Mouse (Mus musculus): ENCODE measurements around the gene Psmb11. TPM values are rescaled to one million over a fixed set of nuclear protein-coding genes. Genes with fewer than 3 reads are reported as not detected.

Gene Psmb11
- total and polyA plus RNA-seq, 2 experiments from 2014 or later = 0.04 TPM; not detected in 1

DNA sequence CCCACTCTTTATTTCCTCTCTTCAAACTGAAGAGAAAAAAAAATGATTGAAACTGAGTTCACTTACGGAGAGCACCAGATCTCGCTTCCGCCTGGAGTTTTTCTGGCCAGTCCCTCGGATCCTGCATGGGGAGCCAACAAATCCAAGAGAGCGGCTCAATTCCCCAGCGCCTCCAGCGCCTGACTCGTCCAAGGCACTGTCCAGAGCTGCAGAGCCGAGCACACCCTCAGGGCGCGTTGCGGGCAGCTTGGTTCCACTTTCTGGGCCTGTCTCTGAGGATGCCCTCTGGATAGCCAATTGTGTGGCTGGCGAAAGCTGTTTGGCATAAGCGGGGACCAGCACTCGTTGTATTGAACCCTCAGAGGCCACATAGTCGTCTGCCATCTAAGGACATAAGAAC is 30.2 kb upstream of the Psmb11 start:
- no peak for TF ChIP-seq CTCF (IDR thresholded peaks at IDR 0.05; ENCODE audit: low read depth)
- Histone ChIP-seq H3K27me3 (ENCODE audit: insufficient read depth, low read length) (no peaks in the 10 kb centered on the region), H3K27ac (ENCODE audit: low read depth, low read length) (no peak overlapping the region), H3K4me1 (ENCODE audit: insufficient read depth) (no peaks in the 10 kb centered on the region), H3K9ac (no peak overlapping the region), H3K36me3 (ENCODE audit: insufficient read depth) (peaks cover 4% of the 10 kb centered on the region; the same call in 1 of the 2 replicates), H3K4me3 (ENCODE audit: low read depth, low read length) (no peak overlapping the region), H3K4me2 (ENCODE audit: low read depth) (no peak overlapping the region), H3K9me3 (ENCODE audit: low read length) (no peaks in the 10 kb centered on the region)
- no peak for DNase-seq
- WGBS = 90% methylated on average over 16 of the region's 16 CpGs
- no peak for ATAC-seq

DNA sequence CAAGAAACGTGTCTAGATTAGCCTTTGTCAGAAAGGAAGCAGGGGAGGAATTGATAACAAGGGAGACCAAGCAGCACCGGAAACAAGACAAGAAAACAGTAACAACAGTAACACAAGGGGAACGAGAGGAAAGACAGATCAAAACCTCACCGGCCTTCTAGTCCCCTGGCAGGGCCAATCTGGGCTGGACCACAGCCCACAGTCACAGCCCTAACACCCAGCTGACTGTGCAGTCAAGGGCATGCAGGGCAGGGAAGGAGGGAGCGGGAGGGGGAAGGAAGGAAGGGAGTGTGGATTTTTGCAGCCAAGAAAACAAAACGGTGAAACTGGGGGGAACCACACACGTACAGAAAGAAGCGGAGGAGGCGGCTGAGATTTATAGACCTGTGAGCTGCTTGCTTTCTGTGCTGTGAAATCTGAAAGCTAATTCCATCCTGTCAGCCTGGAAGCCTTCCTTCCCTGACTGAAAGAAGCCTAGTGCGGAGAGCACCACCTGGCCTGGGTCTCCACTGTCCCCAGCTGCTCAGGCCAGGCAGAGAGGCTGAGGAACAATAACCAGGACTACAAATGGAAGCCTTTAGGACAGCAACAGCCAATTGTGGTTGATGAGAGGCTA is 28.8 kb upstream of the Psmb11 start:
- no peak for TF ChIP-seq CTCF (IDR thresholded peaks at IDR 0.05; ENCODE audit: low read depth)
- 49% methylated on average over 10 of the region's 10 CpGs for WGBS
- Histone ChIP-seq H3K9me3 (ENCODE audit: low read length) (no peaks in the 10 kb centered on the region), H3K36me3 (ENCODE audit: insufficient read depth) (peaks cover 4% of the 10 kb centered on the region; the same call in 1 of the 2 replicates), H3K4me1 (ENCODE audit: insufficient read depth) (no peaks in the 10 kb centered on the region), H3K9ac (peak overlapping the region; percentile 22; the same call in 1 of the 2 replicates), H3K4me3 (ENCODE audit: low read depth, low read length) (no peak overlapping the region), H3K27me3 (ENCODE audit: insufficient read depth, low read length) (no peaks in the 10 kb centered on the region), H3K4me2 (ENCODE audit: low read depth) (no peak overlapping the region), H3K27ac (ENCODE audit: low read depth, low read length) (peak overlapping the region; percentile 69)
- ATAC-seq (peak; percentile 42), DNase-seq (no peak)

DNA sequence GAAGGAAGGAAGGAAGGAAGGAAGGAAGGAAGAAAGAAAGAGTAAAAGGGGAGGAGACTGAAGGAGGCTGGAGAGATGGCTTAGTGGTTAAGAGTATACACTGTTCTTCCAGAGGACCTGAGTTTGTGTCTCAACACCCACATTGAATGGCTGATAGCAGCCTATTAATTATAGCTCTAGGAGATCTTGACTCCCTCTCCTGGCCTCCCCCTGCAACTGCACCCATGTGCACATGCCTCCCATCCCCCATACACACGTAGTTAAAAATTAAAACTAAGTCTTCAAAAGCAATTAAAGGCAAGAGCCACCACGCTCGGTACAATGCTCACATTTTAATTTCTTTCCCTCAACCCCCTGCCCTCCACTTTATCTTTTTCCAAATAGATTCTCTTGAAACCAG is 27.2 kb upstream of the Psmb11 start:
- ATAC-seq (no peak; the same call in 1 of the 2 replicates), DNase-seq (no peak)
- H3K9ac ChIP-seq = no peak overlapping the region

DNA sequence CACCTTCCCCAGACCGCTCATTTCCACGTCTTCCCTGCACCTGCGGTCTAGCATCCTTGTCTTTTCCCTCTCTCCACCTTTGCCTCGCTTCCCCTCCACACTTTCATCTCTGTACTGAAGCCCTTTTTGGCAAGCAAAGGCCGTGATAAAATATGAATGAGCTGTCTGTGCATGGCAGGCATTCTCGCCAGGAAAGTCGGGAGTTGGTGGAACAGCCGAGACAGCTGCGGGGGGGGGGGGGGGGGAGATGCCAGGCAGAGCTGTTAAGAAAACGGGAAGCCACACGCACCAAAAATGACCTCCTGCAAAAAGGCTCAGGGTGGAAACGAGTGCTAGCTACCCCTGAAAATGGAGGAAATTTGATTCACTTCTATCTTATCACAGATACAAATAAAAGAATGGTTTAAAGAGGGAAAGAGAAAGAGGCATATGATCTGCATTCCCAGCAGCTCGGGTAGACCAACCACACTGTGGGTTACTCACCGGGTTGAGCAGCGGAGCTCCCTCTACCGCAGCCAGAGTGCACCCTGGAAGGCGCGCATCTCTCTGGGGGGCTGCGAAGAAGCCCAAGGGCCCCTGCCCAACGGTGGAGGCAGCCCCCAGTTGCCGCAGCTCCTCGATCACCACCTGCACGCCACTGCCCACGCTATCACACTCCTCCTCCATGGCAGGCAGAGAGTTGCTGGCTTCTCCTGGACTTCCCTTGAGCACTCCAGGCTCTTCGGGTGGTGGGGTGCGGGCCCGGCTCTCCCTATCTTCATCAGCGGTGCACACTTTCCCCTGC is 26.4 kb upstream of the Psmb11 start:
- Histone ChIP-seq H3K27me3 (ENCODE audit: insufficient read depth, low read length) (no peaks in the 10 kb centered on the region), H3K4me3 (ENCODE audit: low read depth, low read length) (no peak overlapping the region), H3K4me2 (ENCODE audit: low read depth) (peak overlapping the region; percentile 23; the same call in 1 of the 2 replicates), H3K9me3 (ENCODE audit: low read length) (no peaks in the 10 kb centered on the region), H3K27ac (ENCODE audit: low read depth, low read length) (0 out of 2 replicates have a peak overlapping the region, but pooled peaks have one; percentile 29), H3K4me1 (ENCODE audit: insufficient read depth) (no peaks in the 10 kb centered on the region), H3K36me3 (ENCODE audit: insufficient read depth) (peaks cover 4% of the 10 kb centered on the region; the same call in 1 of the 2 replicates), H3K9ac (no peak overlapping the region)
- DNase-seq = peak; percentile 47
- peak; percentile 37; the same call in 1 of the 2 replicates for ATAC-seq
- no peak for TF ChIP-seq CTCF (IDR thresholded peaks at IDR 0.05; ENCODE audit: low read depth)
- WGBS = 63% methylated on average over 27 of the region's 28 CpGs

More for the DNA sequence above, 27.2 kb upstream of the Psmb11 start:
- Histone ChIP-seq H3K4me2 (ENCODE audit: low read depth) (no peak overlapping the region), H3K36me3 (ENCODE audit: insufficient read depth) (peaks cover 4% of the 10 kb centered on the region; the same call in 1 of the 2 replicates), H3K27me3 (ENCODE audit: insufficient read depth, low read length) (no peaks in the 10 kb centered on the region), H3K4me3 (ENCODE audit: low read depth, low read length) (no peak overlapping the region), H3K9me3 (ENCODE audit: low read length) (no peaks in the 10 kb centered on the region), H3K27ac (ENCODE audit: low read depth, low read length) (no peak overlapping the region), H3K4me1 (ENCODE audit: insufficient read depth) (no peaks in the 10 kb centered on the region)
- TF ChIP-seq CTCF (IDR thresholded peaks at IDR 0.05; ENCODE audit: low read depth) = peak; percentile 24
- whole genome bisulfite sequencing = 90% methylated on average over 3 of the region's 3 CpGs

DNA sequence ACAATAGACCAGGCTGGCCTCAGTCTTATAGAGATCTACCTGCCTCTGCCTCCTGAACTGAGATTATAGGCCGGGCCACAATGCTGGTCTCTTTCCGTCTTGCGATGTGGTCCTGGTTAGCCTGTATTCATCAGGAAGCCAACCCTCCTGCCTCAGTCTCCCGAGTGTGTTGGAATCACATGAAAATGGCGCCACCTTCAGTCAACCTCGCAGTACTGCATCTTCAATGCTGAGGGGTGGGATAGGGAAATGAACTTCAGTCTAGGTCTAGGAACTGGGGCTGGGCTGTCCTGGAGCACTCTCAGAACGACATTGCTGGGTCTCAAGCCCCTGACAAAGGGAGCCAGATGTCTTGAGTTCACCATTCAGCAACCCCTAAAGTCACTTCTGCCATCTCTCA is 24.1 kb upstream of the Psmb11 start:
- Histone ChIP-seq H3K4me1 (ENCODE audit: insufficient read depth) (no peaks in the 10 kb centered on the region), H3K9ac (no peak overlapping the region), H3K27ac (ENCODE audit: low read depth, low read length) (no peak overlapping the region), H3K4me2 (ENCODE audit: low read depth) (no peak overlapping the region), H3K27me3 (ENCODE audit: insufficient read depth, low read length) (no peaks in the 10 kb centered on the region), H3K36me3 (ENCODE audit: insufficient read depth) (no peaks in the 10 kb centered on the region), H3K9me3 (ENCODE audit: low read length) (no peaks in the 10 kb centered on the region), H3K4me3 (ENCODE audit: low read depth, low read length) (no peak overlapping the region)
- no peak for DNase-seq
- peak; percentile 49 for TF ChIP-seq CTCF (IDR thresholded peaks at IDR 0.05; ENCODE audit: low read depth)
- 86% methylated on average over 7 of the region's 7 CpGs for WGBS
- no peak for ATAC-seq

DNA sequence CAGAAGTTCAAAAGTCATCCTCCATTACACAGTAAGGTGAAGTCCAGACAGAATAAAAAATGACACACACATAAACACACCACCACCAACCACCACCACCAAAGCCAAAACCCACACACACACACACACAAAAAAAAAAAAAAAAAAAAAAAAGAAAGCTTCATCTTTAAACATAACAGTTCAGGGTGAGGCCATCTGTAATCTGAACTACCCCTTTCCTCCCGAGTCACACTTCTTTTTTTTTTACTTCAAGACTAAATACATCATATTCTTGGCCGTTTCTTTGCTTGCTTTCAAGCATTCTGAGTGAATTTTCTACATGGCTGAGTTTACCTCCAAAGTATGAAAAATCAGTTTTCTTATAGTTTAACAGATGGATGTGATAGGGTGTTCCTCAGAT is 19.6 kb upstream of the Psmb11 start:
- H3K27ac ChIP-seq (ENCODE audit: low read depth, low read length) = no peak overlapping the region
- no peak overlapping the region for H3K9ac ChIP-seq
- H3K4me3 ChIP-seq (ENCODE audit: low read depth, low read length) = no peak overlapping the region
- H3K36me3 ChIP-seq (ENCODE audit: insufficient read depth) = no peaks in the 10 kb centered on the region
- H3K27me3 ChIP-seq (ENCODE audit: insufficient read depth, low read length) = no peaks in the 10 kb centered on the region
- H3K4me2 ChIP-seq (ENCODE audit: low read depth) = no peak overlapping the region
- peaks cover 16% of the 10 kb centered on the region; the same call in 1 of the 2 replicates for H3K4me1 ChIP-seq (ENCODE audit: insufficient read depth)
- no peak for ATAC-seq
- TF ChIP-seq CTCF (IDR thresholded peaks at IDR 0.05; ENCODE audit: low read depth) = no peak
- DNase-seq = no peak
- no peaks in the 10 kb centered on the region for H3K9me3 ChIP-seq (ENCODE audit: low read length)
- WGBS = 76% methylated on average over 2 of the region's 2 CpGs

DNA sequence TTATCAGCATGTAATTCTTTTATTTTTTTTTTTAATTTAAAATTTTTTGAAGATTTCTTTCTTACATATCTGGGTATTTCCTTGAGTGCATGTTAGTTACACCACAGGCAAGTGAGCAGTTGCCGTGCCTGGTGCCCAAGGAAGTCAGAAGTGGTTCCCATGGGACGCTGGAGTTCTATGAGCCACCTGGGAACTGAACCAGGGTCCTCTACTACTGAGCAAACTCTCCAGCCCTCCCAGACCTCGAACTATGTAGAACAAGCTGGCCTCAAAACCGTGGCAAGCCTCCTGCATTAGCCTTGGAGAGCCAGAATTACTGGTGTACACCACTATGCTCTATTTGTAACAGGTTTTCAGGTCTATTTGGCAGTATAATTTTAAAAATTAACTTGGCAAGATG is 18.6 kb upstream of the Psmb11 start:
- Histone ChIP-seq H3K27ac (ENCODE audit: low read depth, low read length) (peak overlapping the region; percentile 97), H3K9ac (peak overlapping the region; percentile 74), H3K4me1 (ENCODE audit: insufficient read depth) (peaks cover 16% of the 10 kb centered on the region; the same call in 1 of the 2 replicates), H3K4me2 (ENCODE audit: low read depth) (peak overlapping the region; percentile 54), H3K9me3 (ENCODE audit: low read length) (no peaks in the 10 kb centered on the region), H3K4me3 (ENCODE audit: low read depth, low read length) (peak overlapping the region; percentile 54), H3K36me3 (ENCODE audit: insufficient read depth) (no peaks in the 10 kb centered on the region), H3K27me3 (ENCODE audit: insufficient read depth, low read length) (no peaks in the 10 kb centered on the region)
- no peak for DNase-seq
- ATAC-seq = peak; percentile 4
- 39% methylated on average over 4 of the region's 4 CpGs for WGBS
- no peak for TF ChIP-seq CTCF (IDR thresholded peaks at IDR 0.05; ENCODE audit: low read depth)
